Mouse (Mus musculus): ENCODE measurements around the gene Acaa1b. TPM values are rescaled to one million over a fixed set of nuclear protein-coding genes. Genes with fewer than 3 reads are reported as not detected.

Gene Acaa1b
- polyA plus RNA-seq, 1 experiment from 2014 or later: 5.4 TPM

Other genes starting within 250 kb of the Acaa1b start
- 3.3 and 4.2 TPM in 2 replicates for gene Ctdspl, start 230.6 kb downstream of the Acaa1b start, polyA plus RNA-seq (2015; fragmentation: Nextera tagmentation; extraction: Ambion mirVana)
- 5.9 and 8.0 TPM in 2 replicates for gene Vill, start 104.3 kb downstream of the Acaa1b start, polyA plus RNA-seq (2015; fragmentation: Nextera tagmentation; extraction: Ambion mirVana)
- 16.6 and 17.2 TPM in 2 replicates for gene Plcd1, start 63.6 kb downstream of the Acaa1b start, polyA plus RNA-seq (2015; fragmentation: Nextera tagmentation; extraction: Ambion mirVana)
- gene Dlec1, start 54.6 kb downstream of the Acaa1b start, polyA plus RNA-seq (2015; fragmentation: Nextera tagmentation; extraction: Ambion mirVana): 0.13 and 0.46 TPM in 2 replicates
- not detected in 2 replicates for gene Gm47289, start 2.1 kb upstream of the Acaa1b start, polyA plus RNA-seq (2015; fragmentation: Nextera tagmentation; extraction: Ambion mirVana)
- 0.08 TPM in 1 of 2 replicates, not detected in the other for gene Slc22a13, start 52.0 kb upstream of the Acaa1b start, polyA plus RNA-seq (2015; fragmentation: Nextera tagmentation; extraction: Ambion mirVana)
- 9.3 and 11.7 TPM in 2 replicates for gene Oxsr1, start 165.3 kb upstream of the Acaa1b start, polyA plus RNA-seq (2015; fragmentation: Nextera tagmentation; extraction: Ambion mirVana)
- 79.2 and 83.3 TPM in 2 replicates for gene Acaa1a, start 182.6 kb upstream of the Acaa1b start, polyA plus RNA-seq (2015; fragmentation: Nextera tagmentation; extraction: Ambion mirVana)
- gene Myd88, start 184.3 kb upstream of the Acaa1b start, polyA plus RNA-seq (2015; fragmentation: Nextera tagmentation; extraction: Ambion mirVana): 34.3 and 34.4 TPM in 2 replicates
- 0.99 and 1.5 TPM in 2 replicates for gene Xylb, start 200.3 kb upstream of the Acaa1b start, polyA plus RNA-seq (2015; fragmentation: Nextera tagmentation; extraction: Ambion mirVana)
- 0.09 TPM in 1 of 2 replicates, not detected in the other for gene Slc22a14, start 208.5 kb upstream of the Acaa1b start, polyA plus RNA-seq (2015; fragmentation: Nextera tagmentation; extraction: Ambion mirVana)
- gene Acvr2b, start 245.0 kb upstream of the Acaa1b start, polyA plus RNA-seq (2015; fragmentation: Nextera tagmentation; extraction: Ambion mirVana): 3.5 and 5.6 TPM in 2 replicates

All from thymus, postnatal 0 days (tissue).